Mouse (Mus musculus) testis, adult 2 months (tissue): ENCODE data around the gene Krcc1.

Source experiments
- CTCF ChIP-seq: fragments of 200-500 bp; IDR thresholded peaks from 2 replicates; pipeline ENCODE4 v1.5.1; 2012; ENCODE audit warnings: low read depth, mild to moderate bottlenecking, inconsistent platforms, low read length, moderate library complexity; ENCODE audit not compliant: control insufficient read depth, insufficient read depth, insufficient replicate concordance
- POLR2A ChIP-seq: fragments of 200-500 bp; IDR thresholded peaks from 2 replicates; pipeline ENCODE4 v1.6.1; 2012; ENCODE audit warnings: low read depth, mild to moderate bottlenecking, inconsistent platforms, low read length, moderate library complexity; ENCODE audit not compliant: control insufficient read depth

DNA sequence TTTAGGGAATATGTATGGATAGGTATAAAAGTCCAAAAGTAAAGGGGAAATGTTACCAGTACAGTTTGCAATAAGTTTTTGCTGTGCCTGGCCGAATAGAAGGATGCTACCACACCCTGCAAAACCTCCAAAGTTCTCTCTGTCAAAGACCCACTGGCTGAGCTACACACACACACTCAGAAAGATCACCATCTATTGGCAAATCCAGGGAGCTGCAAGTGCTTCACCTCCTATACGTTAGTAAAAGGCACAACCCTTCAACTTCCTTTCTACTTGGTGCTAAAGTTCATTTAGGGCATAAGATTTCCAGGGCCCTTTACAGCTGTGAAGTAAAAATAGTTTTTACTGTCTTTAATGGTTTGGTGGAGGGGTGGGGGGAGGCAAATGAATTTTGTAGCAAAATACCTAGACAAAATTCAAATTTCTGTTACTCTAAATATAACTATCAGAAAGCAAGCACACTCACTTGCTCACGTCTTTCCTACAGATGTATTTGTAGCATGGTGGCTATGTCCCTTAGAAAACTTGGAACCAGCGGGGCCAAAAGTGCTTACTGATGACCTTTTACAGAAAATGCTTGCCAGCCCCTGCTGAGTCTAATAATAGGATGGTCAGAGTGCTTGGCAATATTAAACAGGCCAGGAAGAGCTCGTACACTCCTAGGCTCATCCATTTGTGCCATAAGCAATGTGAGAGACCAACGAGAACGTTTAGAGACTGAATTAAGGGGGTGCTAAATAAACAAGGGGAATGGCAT, 2.4 kb upstream of the Krcc1 start:
- TF ChIP-seq POLR2A (no peak), CTCF (no peak)
